Mouse (Mus musculus) left cerebral cortex, adult 8-10 months (tissue): ENCODE measurements around the gene Rnft2. TPM values are rescaled to one million over a fixed set of nuclear protein-coding genes. Genes with fewer than 3 reads are reported as not detected.

ENCODE experiments used
- DNase-seq, 2 experiments: peaks; one replicate each; pipeline ENCODE4 v3.0.0; 2022; ENCODE audit warnings: low spot score in 2 of 2
- total RNA-seq, 4 experiments: library from RNA; stranded (reverse); gene quantifications; 2 replicates each; pipeline ENCODE4 v1.2.4; 2022

Gene Rnft2
- 10 to 100 TPM; 70.1 to 81.7 (median 76.0) TPM for total RNA-seq

GRCm38 (mm10) chr5:118244606-118245443 is at the start of gene Rnft2, which contains the start of gene 2410131K14Rik:
Gene Rnft2, minus strand, starts transcription at chr5:118245116.
Gene 2410131K14Rik, plus strand, starts transcription at chr5:118245227.
- peak; percentile 99 to 100 for DNase-seq

GRCm38 (mm10) chr5:118294086-118294864 is 49.4 kb upstream of the Rnft2 start:
- peak; percentile 63 to 81 for DNase-seq

- DNase-seq: no peak
Observed at GRCm38 (mm10) chr5:118292476-118292875, 47.6 kb upstream of the Rnft2 start.

GRCm38 (mm10) chr5:118291453-118291852 is 46.5 kb upstream of the Rnft2 start:
- no peak for DNase-seq

GRCm38 (mm10) chr5:118277741-118278495 is 33.0 kb upstream of the Rnft2 start:
- no peak for DNase-seq

- DNase-seq: no peak
Observed at GRCm38 (mm10) chr5:118276711-118277110, 31.8 kb upstream of the Rnft2 start.

GRCm38 (mm10) chr5:118276281-118276680 is 31.4 kb upstream of the Rnft2 start:
- peak in 1 of 2 experiments; percentile 65 for DNase-seq

- no peak for DNase-seq
Observed at GRCm38 (mm10) chr5:118274546-118274945, 29.6 kb upstream of the Rnft2 start.

- DNase-seq: no peak
Observed at GRCm38 (mm10) chr5:118273446-118273845, 28.5 kb upstream of the Rnft2 start.

GRCm38 (mm10) chr5:118271449-118272110 is 26.7 kb upstream of the Rnft2 start:
- no peak for DNase-seq

- DNase-seq: peak; percentile 60 to 92
Observed at GRCm38 (mm10) chr5:118268987-118269386, 24.1 kb upstream of the Rnft2 start.

GRCm38 (mm10) chr5:118266309-118266708 is 21.4 kb upstream of the Rnft2 start:
- no peak for DNase-seq

- no peak for DNase-seq
Observed at GRCm38 (mm10) chr5:118265366-118265765, 20.4 kb upstream of the Rnft2 start.

GRCm38 (mm10) chr5:118264279-118264678 is 19.4 kb upstream of the Rnft2 start:
- DNase-seq: no peak

- no peak for DNase-seq
Observed at GRCm38 (mm10) chr5:118262418-118262817, 17.5 kb upstream of the Rnft2 start.

- DNase-seq: no peak
Observed at GRCm38 (mm10) chr5:118261181-118261580, 16.3 kb upstream of the Rnft2 start.

GRCm38 (mm10) chr5:118260642-118261041 is 15.7 kb upstream of the Rnft2 start:
- DNase-seq: no peak

GRCm38 (mm10) chr5:118260055-118260454 is 15.1 kb upstream of the Rnft2 start:
- no peak for DNase-seq

- DNase-seq: no peak
Observed at GRCm38 (mm10) chr5:118259636-118260035, 14.7 kb upstream of the Rnft2 start.

GRCm38 (mm10) chr5:118259152-118259551 is 14.2 kb upstream of the Rnft2 start:
- DNase-seq: peak in 1 of 2 experiments; percentile 52

GRCm38 (mm10) chr5:118256981-118257380 is 12.1 kb upstream of the Rnft2 start:
- DNase-seq: no peak
